Mouse (Mus musculus): ENCODE data around the gene Prelid3b. TPM values are rescaled to one million over a fixed set of nuclear protein-coding genes. Genes with fewer than 3 reads are reported as not detected.

The Prelid3b gene
- polyA plus RNA-seq, 1 experiment, result 21.6 TPM

DNA sequence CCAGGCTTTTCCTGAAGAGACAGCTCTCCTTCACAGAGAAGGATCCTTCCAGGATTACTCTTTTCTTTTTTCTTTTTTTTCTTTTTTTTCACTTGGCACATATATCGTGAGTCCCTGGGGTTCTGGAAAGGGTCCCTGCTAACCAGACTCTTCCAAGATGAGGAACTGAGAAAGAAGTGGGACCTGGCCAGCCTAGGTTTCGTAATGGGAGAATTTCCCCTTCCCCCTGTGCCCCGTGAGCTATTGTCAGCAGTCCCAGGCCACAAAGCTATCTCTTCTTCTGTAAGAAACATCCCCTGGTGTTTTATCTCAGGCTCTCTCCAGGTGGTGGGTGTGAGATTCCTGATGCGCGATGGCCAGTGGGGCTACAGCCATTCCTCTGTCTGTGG, 33.4 kb downstream of the Prelid3b start:
- Histone ChIP-seq H3K27me3 (ENCODE audit: control insufficient read depth, insufficient read depth, low read length) (no peaks in the 10 kb centered on the region), H3K4me3 (ENCODE audit: extremely low read depth, insufficient read depth, insufficient read length) (no peak overlapping the region), H3K4me1 (ENCODE audit: control insufficient read depth, insufficient read depth, insufficient read length) (peaks cover 32% of the 10 kb centered on the region; the same call in 1 of the 2 replicates), H3K36me3 (ENCODE audit: control insufficient read depth, insufficient read depth, low read length) (peaks cover 5% of the 10 kb centered on the region; the same call in 1 of the 2 replicates), H3K27ac (ENCODE audit: insufficient read depth, low read length) (peak overlapping the region; percentile 67)
- TF ChIP-seq CTCF (IDR thresholded peaks at IDR 0.05; ENCODE audit: extremely low read depth, insufficient read depth, insufficient read length, insufficient replicate concordance) (no peak), POLR2A (IDR thresholded peaks at IDR 0.05; ENCODE audit: low read depth, low read length) (no peak)
- 35% methylated on average over 5 of the region's 5 CpGs for WGBS
- DNase-seq (ENCODE audit: low read depth in 1 of 2, low spot score in 2 of 2), result no peak

DNA sequence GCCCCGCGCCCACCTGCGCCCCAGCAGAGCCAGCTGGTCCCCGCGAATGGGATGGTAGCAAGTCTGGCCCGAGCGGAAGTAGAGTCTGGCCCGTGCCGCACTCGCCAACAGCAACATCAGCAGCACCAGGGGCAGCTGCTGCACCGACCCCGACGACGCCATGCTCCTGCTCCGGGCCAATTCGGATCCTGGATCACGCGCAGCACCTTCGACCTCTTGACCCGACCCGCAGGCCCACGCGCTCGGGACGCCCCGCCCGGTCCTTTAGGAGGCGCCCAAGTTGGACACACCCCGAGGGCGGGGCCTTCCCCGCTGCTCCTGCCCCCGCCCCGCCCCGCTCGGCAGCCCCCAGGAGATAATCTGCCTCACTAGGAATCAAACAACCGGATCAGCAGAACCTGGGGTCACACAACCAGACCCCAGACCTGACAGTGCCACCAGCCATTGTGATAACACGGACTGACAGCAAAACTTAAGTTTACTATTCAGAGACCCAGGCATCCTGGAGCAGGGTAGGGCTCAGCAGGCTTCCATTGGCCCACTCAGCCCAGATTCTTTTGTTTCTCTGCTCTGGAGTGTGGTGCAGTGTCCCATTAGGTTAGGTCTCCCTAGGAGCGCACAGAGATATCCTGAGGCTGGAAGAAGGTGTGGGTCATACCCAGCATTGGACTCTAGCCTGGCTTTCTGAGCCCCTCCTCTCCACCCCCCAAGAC, 34.0 kb downstream of the Prelid3b start, which contains the start of gene Ctsz:
TSS of gene Ctsz (minus strand) at position 303 of the 713 bp plus-strand sequence.
- DNase-seq (ENCODE audit: low read depth in 1 of 2, low spot score in 2 of 2), result peak; percentile 42 to 75
- peaks cover 5% of the 10 kb centered on the region; the same call in 1 of the 2 replicates for H3K36me3 ChIP-seq (ENCODE audit: control insufficient read depth, insufficient read depth, low read length)
- WGBS, result 1% methylated on average over 38 of the region's 38 CpGs
- H3K4me3 ChIP-seq (ENCODE audit: extremely low read depth, insufficient read depth, insufficient read length), result peak within 1 kb of the TSS; percentile 91
- H3K4me1 ChIP-seq (ENCODE audit: control insufficient read depth, insufficient read depth, insufficient read length), result peaks cover 37% of the 10 kb centered on the region
- H3K27me3 ChIP-seq (ENCODE audit: control insufficient read depth, insufficient read depth, low read length), result no peaks in the 10 kb centered on the region
- peak within 1 kb of the TSS; percentile 94 for H3K27ac ChIP-seq (ENCODE audit: insufficient read depth, low read length)
- TF ChIP-seq POLR2A (IDR thresholded peaks at IDR 0.05; ENCODE audit: low read depth, low read length) (peak; percentile 71; the same call in 1 of the 2 replicates), CTCF (IDR thresholded peaks at IDR 0.05; ENCODE audit: extremely low read depth, insufficient read depth, insufficient read length, insufficient replicate concordance) (no peak)

DNA sequence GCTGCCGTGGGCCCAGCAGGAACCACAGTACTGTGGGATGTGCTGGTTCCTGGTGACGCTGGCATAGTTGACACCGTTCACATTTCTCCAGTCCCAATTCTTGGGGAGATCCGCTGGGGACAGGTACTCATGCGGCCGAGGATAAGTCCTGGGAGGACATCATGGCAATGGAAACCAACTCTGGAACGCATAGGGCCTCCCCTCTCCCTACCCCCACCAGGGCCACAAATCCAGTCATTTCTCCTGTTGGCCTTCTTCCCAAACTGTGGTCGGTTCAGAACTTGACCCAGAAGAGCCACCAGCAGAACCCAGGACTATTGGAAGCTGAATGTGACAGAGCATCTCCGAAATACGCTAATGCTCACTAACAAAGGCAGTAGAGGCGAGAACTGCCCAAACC, 34.7 kb downstream of the Prelid3b start:
- Histone ChIP-seq H3K27ac (ENCODE audit: insufficient read depth, low read length) (peak overlapping the region; percentile 94), H3K4me1 (ENCODE audit: control insufficient read depth, insufficient read depth, insufficient read length) (peaks cover 37% of the 10 kb centered on the region), H3K36me3 (ENCODE audit: control insufficient read depth, insufficient read depth, low read length) (peaks cover 9% of the 10 kb centered on the region), H3K27me3 (ENCODE audit: control insufficient read depth, insufficient read depth, low read length) (no peaks in the 10 kb centered on the region), H3K4me3 (ENCODE audit: extremely low read depth, insufficient read depth, insufficient read length) (peak overlapping the region; percentile 91)
- TF ChIP-seq CTCF (IDR thresholded peaks at IDR 0.05; ENCODE audit: extremely low read depth, insufficient read depth, insufficient read length, insufficient replicate concordance), result no peak
- no peak for TF ChIP-seq POLR2A (IDR thresholded peaks at IDR 0.05; ENCODE audit: low read depth, low read length)
- WGBS, result 67% methylated on average over 11 of the region's 11 CpGs
- DNase-seq (ENCODE audit: low read depth in 1 of 2, low spot score in 2 of 2), result no peak

DNA sequence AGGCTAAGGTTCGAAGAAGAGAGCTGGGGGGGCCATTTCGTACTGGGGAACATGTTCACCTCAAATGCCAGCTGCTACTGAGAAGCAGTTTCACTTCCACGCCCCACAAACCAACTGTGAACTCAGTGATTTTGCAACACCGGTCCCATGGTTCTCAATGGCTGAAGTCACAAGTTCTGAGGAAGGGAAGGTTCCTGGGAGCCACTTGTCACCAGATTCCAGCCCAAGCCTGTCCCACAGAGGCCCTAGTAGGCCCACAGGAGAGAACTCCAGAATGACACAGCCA, 35.2 kb downstream of the Prelid3b start:
- DNase-seq (ENCODE audit: low read depth in 1 of 2, low spot score in 2 of 2), result peak; percentile 63 to 73
- peak overlapping the region; percentile 94 for H3K27ac ChIP-seq (ENCODE audit: insufficient read depth, low read length)
- 29% methylated on average over 4 of the region's 4 CpGs for WGBS
- H3K27me3 ChIP-seq (ENCODE audit: control insufficient read depth, insufficient read depth, low read length), result no peaks in the 10 kb centered on the region
- peaks cover 37% of the 10 kb centered on the region for H3K4me1 ChIP-seq (ENCODE audit: control insufficient read depth, insufficient read depth, insufficient read length)
- peaks cover 11% of the 10 kb centered on the region for H3K36me3 ChIP-seq (ENCODE audit: control insufficient read depth, insufficient read depth, low read length)
- H3K4me3 ChIP-seq (ENCODE audit: extremely low read depth, insufficient read depth, insufficient read length), result peak overlapping the region; percentile 91
- TF ChIP-seq POLR2A (IDR thresholded peaks at IDR 0.05; ENCODE audit: low read depth, low read length), result peak; percentile 40; the same call in 1 of the 2 replicates
- no peak for TF ChIP-seq CTCF (IDR thresholded peaks at IDR 0.05; ENCODE audit: extremely low read depth, insufficient read depth, insufficient read length, insufficient replicate concordance)

DNA sequence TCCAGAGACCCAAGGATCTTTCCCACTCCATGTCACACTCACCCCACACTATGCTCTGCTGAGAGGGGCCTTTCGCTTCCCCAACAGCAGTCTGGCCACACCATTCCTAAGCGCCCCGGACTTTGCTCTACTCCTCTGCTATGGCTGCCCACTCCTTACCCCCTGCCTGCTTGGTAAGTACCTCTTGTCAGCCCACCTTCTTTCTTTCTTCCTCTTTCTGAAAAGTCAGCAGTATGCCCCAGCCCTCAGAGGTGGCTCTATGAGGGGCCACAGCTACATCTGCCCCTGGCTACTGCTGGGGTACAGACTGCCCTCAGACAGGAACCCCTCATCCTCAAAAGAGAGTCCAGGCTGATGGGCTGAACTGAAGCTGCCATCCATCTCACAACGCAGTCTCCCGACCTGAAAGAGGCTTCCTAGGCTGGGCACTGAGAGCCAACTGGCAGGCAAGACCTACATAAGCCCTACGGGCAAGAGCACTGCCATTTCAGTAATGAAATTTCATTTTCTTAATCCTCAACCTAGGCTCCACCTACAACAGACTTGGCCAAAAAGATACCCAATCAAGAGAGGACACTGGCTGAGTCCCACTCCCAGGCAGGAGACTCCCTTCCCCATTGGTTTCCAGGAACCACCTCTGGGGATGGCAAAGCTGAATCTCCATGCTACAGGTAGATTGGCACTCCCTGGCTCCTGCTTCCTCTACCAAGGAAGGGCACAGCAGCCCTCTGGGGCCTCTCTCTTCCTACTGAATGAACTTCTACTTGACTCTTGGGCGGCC, 35.8 kb downstream of the Prelid3b start:
- Histone ChIP-seq H3K27me3 (ENCODE audit: control insufficient read depth, insufficient read depth, low read length) (no peaks in the 10 kb centered on the region), H3K27ac (ENCODE audit: insufficient read depth, low read length) (peak overlapping the region; percentile 94), H3K36me3 (ENCODE audit: control insufficient read depth, insufficient read depth, low read length) (peaks cover 16% of the 10 kb centered on the region), H3K4me3 (ENCODE audit: extremely low read depth, insufficient read depth, insufficient read length) (peak overlapping the region; percentile 91), H3K4me1 (ENCODE audit: control insufficient read depth, insufficient read depth, insufficient read length) (peaks cover 37% of the 10 kb centered on the region)
- WGBS, result 58% methylated on average over 7 of the region's 7 CpGs
- TF ChIP-seq POLR2A (IDR thresholded peaks at IDR 0.05; ENCODE audit: low read depth, low read length) (no peak), CTCF (IDR thresholded peaks at IDR 0.05; ENCODE audit: extremely low read depth, insufficient read depth, insufficient read length, insufficient replicate concordance) (no peak)
- peak in 1 of 2 experiments; percentile 32 for DNase-seq (ENCODE audit: low read depth in 1 of 2, low spot score in 2 of 2)

DNA sequence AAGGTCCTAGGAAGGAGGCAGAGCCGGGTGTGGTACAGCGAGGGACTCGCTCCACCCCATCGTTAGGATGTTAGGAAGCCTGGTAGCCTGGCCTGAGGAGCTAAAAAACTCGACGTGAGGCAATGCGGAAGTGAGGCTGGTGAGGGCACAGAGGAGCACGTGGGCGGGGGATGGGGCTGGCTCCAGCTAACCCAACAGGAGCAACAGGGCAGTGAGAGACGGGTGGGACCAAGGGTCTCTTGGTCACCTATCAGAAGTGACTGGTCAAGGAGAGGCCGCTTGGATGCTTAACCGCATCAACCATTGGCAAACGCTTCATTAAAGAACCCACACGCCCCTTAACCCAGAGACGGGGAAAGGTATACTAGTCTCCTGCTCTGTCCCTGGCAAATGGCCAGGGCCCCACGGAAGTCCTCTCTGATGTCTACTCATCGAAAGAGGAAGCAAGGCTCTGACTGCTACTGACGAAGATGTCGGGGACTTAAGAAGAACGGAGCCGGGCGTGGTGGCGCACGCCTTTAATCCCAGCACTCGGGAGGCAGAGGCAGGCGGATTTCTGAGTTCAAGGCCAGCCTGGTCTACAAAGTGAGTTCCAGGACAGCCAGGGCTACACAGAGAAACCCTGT, 36.7 kb downstream of the Prelid3b start:
- H3K27ac ChIP-seq (ENCODE audit: insufficient read depth, low read length), result peak overlapping the region; percentile 94
- 49% methylated on average over 26 of the region's 26 CpGs for WGBS
- no peaks in the 10 kb centered on the region for H3K27me3 ChIP-seq (ENCODE audit: control insufficient read depth, insufficient read depth, low read length)
- DNase-seq (ENCODE audit: low read depth in 1 of 2, low spot score in 2 of 2), result peak; percentile 77 to 82
- peak; percentile 1; the same call in 1 of the 2 replicates for TF ChIP-seq POLR2A (IDR thresholded peaks at IDR 0.05; ENCODE audit: low read depth, low read length)
- TF ChIP-seq CTCF (IDR thresholded peaks at IDR 0.05; ENCODE audit: extremely low read depth, insufficient read depth, insufficient read length, insufficient replicate concordance), result no peak
- H3K4me3 ChIP-seq (ENCODE audit: extremely low read depth, insufficient read depth, insufficient read length), result peak overlapping the region; percentile 24; the same call in 1 of the 2 replicates
- peaks cover 16% of the 10 kb centered on the region for H3K36me3 ChIP-seq (ENCODE audit: control insufficient read depth, insufficient read depth, low read length)
- H3K4me1 ChIP-seq (ENCODE audit: control insufficient read depth, insufficient read depth, insufficient read length), result peaks cover 37% of the 10 kb centered on the region
